Mouse (Mus musculus) kidney, adult 2 months (tissue): ENCODE results near the gene Gjb3. TPM values are rescaled to one million over a fixed set of nuclear protein-coding genes. Genes with fewer than 3 reads are reported as not detected.
A peak's percentile ranks its signal among the peaks of the same experiment; 100 is the strongest.

Experiments used
- DNase-seq: peaks from one replicate; pipeline ENCODE4 v3.0.0; 2021
- H3K27ac ChIP-seq: fragments of 200-500 bp; 2 replicates; pipeline ENCODE4 v1.5.1; 2012; ENCODE audit warnings: low read depth, low read length, control low read depth, inconsistent platforms; ENCODE audit not compliant: insufficient read depth
- H3K27me3 ChIP-seq: fragments of 200-500 bp; replicated peaks from 2 replicates; pipeline ENCODE4 v1.6.1; 2012; ENCODE audit warnings: mild to moderate bottlenecking, moderate library complexity, low read length, inconsistent platforms; ENCODE audit not compliant: control insufficient read depth, insufficient read depth
- H3K36me3 ChIP-seq: fragments of 200-500 bp; 2 replicates; pipeline ENCODE4 v1.6.1; 2012; ENCODE audit warnings: mild to moderate bottlenecking, moderate library complexity, low read length, inconsistent platforms; ENCODE audit not compliant: control insufficient read depth, insufficient read depth
- H3K4me1 ChIP-seq: fragments of 200-500 bp; 2 replicates; pipeline ENCODE4 v1.6.1; 2011; ENCODE audit warnings: low read length; ENCODE audit not compliant: control insufficient read depth, insufficient read depth
- H3K4me3 ChIP-seq: fragments of 200-500 bp; 2 replicates; pipeline ENCODE4 v1.5.1; 2011; ENCODE audit warnings: mild to moderate bottlenecking, low read depth, low read length, control low read depth; ENCODE audit not compliant: insufficient read depth
- CTCF ChIP-seq: fragments of 200-500 bp; conservative IDR thresholded peaks from 2 replicates; pipeline ENCODE4 v1.5.1; 2011; ENCODE audit warnings: low read depth, mild to moderate bottlenecking, control low read depth, low read length, moderate library complexity, mixed read lengths; ENCODE audit not compliant: insufficient read depth, insufficient read length
- POLR2A ChIP-seq: fragments of 200-500 bp; IDR thresholded peaks from one replicate; pipeline ENCODE4 v1.6.1; 2011; ENCODE audit warnings: low read depth, low read length, control low read depth
- WGBS: fragments of 180-500 bp; shearing (Covaris S2); methylation state at CpG from one replicate; pipeline ENCODE4 v1.1.7; 2018; 5-methylcytosine and 5-hydroxymethylcytosine counted together
- polyA plus RNA-seq: library from polyadenylated mRNA; depleted of rRNA; stranded (reverse); fragments of >200 nt; gene quantifications from 2 replicates; pipeline ENCODE4 v1.2.3, GENCODE M21; 2012

Gjb3 gene
- polyA plus RNA-seq, 1 experiment = 0.44 TPM

DNA sequence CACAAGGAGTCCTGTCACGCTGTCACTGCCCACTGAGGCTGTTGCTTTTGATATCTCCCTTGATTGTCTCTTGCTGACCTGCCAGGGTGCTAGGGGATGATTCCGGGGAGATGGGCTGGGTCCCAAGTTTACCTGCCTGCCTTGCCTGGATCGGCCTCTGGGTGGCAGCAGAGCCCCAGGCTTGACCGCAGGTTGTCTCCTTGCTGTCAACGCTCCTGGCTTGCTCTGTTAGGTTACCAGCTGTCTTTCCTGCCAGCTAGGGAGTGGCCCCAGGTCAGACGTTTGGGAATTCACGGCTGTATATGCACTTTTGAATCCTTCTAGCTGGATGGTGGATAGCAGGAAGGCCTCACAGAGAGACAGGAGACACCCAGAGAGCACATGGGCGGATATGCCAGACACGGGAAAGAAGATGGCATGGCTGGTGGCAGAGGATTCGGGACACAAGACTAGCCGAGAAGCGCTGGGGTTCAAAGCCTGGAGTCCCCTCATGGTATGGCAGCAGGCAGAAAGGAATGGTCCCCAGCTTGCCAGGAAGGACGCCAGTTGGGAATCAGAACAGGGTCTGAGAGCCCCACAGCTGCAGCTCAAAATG lies 37.8 kb upstream of the Gjb3 start:
- H3K4me1 ChIP-seq = no peaks in the 10 kb centered on the region
- no peaks in the 10 kb centered on the region for H3K27me3 ChIP-seq
- no peak overlapping the region for H3K27ac ChIP-seq
- no peak overlapping the region for H3K4me3 ChIP-seq
- DNase-seq = peak; percentile 39
- no peaks in the 10 kb centered on the region for H3K36me3 ChIP-seq
- TF ChIP-seq POLR2A = no peak
- TF ChIP-seq CTCF = peak; percentile 96
- 31% methylated on average over 13 of the region's 13 CpGs for WGBS

DNA sequence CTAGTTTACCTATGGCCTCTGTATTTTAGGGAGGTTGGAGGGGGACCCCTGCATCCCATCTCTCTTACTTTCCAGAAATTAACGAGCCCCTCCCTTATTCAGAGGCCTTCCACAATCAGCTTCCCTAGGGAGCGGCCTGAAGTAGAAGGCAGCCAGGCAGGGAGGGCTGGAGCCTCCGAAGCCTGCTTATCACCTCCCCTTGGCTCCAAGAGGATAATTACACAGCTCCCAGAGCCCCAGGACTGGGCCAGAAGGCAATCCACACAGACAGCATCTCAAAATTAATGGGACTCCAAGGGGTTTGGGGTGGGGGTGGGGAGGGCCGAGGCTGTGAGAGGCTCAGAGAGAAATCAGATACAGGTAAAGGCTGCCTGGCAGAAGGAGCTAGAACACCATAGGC lies 35.2 kb upstream of the Gjb3 start:
- Histone ChIP-seq H3K4me3 (no peak overlapping the region), H3K27ac (no peak overlapping the region), H3K4me1 (no peaks in the 10 kb centered on the region), H3K36me3 (no peaks in the 10 kb centered on the region), H3K27me3 (no peaks in the 10 kb centered on the region)
- no peak for DNase-seq
- TF ChIP-seq CTCF (no peak), POLR2A (no peak)
- 27% methylated on average over 4 of the region's 4 CpGs for WGBS

DNA sequence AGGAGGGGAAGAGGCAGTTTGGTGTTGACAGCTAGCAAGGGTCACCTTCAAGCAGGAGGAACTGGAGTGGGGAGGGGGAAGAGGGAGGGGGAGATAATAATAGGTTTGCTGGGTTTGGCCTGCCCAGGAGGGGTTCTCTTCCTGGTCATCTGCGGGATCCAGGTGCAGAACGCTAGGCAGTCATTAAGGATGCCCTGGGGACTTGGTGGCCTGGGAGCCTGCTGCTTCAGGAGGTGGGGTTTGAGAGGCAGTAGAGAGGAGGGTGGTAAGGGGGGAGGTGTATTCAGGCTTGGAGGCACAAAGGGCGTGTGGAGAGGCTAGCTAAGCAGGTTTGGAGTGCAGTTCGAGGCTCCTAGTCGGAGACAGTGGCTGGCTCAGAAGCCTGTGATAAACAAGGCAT lies 34.8 kb upstream of the Gjb3 start:
- no peaks in the 10 kb centered on the region for H3K36me3 ChIP-seq

DNA sequence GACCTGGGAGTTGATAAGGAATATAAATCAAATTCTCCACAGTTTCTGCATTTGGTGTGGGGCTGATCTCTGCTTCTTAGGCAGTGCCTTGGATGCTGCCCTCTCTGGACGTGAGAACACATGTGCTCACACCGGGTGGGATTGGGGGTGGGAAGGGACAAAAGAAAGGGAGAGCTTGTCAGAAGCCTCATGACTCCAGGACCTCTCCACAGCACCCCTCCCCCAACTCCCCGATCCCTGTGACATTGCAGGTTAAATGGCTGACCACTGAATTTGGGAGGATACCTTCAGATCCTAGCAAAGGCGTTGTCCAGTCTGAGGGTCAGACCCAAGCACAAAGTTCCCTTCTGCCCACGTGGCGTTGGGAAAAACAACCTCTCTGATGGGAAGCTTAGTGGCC lies 33.8 kb upstream of the Gjb3 start:
- Histone ChIP-seq H3K27me3 (no peaks in the 10 kb centered on the region), H3K4me1 (no peaks in the 10 kb centered on the region), H3K36me3 (no peaks in the 10 kb centered on the region), H3K4me3 (no peak overlapping the region), H3K27ac (no peak overlapping the region)
- no peak for DNase-seq
- 56% methylated on average over 6 of the region's 6 CpGs for WGBS
- no peak for TF ChIP-seq POLR2A

More for the DNA sequence above, 34.8 kb upstream of the Gjb3 start:
- no peaks in the 10 kb centered on the region for H3K4me1 ChIP-seq
- TF ChIP-seq POLR2A (no peak), CTCF (no peak)
- no peaks in the 10 kb centered on the region for H3K27me3 ChIP-seq
- 28% methylated on average over 5 of the region's 5 CpGs for WGBS
- H3K27ac ChIP-seq = no peak overlapping the region
- no peak overlapping the region for H3K4me3 ChIP-seq
- no peak for DNase-seq

DNA sequence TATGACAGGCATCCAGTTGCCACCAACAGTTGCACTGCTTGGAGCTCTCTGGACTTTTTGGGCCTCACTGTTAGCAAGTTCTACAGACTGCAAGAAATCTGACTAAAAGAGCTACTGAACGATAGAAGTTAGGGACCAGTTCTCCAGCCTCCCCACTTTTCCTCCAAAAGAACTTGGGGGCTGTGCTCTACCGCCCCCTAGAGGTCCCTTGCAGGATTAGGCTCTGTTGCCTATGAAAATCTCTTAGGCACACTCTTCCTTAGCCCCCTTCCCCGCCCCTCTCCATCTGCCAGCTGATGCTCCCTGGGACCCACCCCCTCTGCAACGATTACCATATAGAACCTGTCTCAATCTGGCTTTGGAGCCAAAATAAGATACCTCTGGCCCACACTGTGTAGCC lies 32.7 kb upstream of the Gjb3 start:
- DNase-seq = no peak
- no peak for TF ChIP-seq POLR2A
- TF ChIP-seq CTCF = no peak; the same call in 1 of the 2 replicates
- no peak overlapping the region for H3K4me3 ChIP-seq
- WGBS = 61% methylated on average over 4 of the region's 4 CpGs
- no peaks in the 10 kb centered on the region for H3K27me3 ChIP-seq
- H3K27ac ChIP-seq = no peak overlapping the region
- no peaks in the 10 kb centered on the region for H3K36me3 ChIP-seq
- H3K4me1 ChIP-seq = no peaks in the 10 kb centered on the region

DNA sequence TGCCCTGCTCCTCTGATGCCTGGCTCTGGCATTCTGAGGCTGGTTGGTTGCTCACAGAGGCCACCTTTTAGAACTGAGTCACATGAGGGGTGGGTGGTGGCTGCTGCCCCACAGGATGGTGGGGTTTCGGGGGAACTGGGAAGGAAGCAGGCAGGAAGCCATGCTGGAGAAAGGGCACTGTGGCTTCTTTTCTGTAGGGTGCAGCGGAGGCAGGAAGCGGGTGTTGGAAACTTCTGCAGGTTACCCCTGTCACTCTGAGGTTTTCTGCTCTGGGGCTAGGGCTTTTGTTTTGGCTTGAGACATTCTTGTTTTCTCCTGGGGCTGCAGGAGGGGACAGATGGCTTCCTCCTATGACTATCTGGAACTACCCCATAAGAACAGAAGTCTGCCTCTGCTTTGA lies 31.9 kb upstream of the Gjb3 start:
- 79% methylated on average over 3 of the region's 3 CpGs for WGBS
- no peaks in the 10 kb centered on the region for H3K27me3 ChIP-seq
- TF ChIP-seq CTCF (no peak), POLR2A (no peak)
- no peak overlapping the region for H3K27ac ChIP-seq
- no peak for DNase-seq
- H3K4me1 ChIP-seq = no peaks in the 10 kb centered on the region
- no peak overlapping the region for H3K4me3 ChIP-seq
- H3K36me3 ChIP-seq = no peaks in the 10 kb centered on the region

GRCm38 (mm10) chr4:127358018-127358417 lies 27.4 kb upstream of the Gjb3 start, which contains the start of gene Gjb5:
TSS of gene Gjb5 (minus strand) at chr4:127358181.
- WGBS = 26% methylated on average over 5 of the region's 5 CpGs
- Histone ChIP-seq H3K27ac (no peak within 1 kb of the TSS), H3K4me3 (no peak within 1 kb of the TSS)

More at GRCm38 (mm10) chr4:127358018-127358417, 27.4 kb upstream of the Gjb3 start, which contains the start of gene Gjb5:
- no peaks in the 10 kb centered on the region for H3K36me3 ChIP-seq
- TF ChIP-seq POLR2A = no peak
- no peak for TF ChIP-seq CTCF
- no peak for DNase-seq
- no peaks in the 10 kb centered on the region for H3K27me3 ChIP-seq
- no peaks in the 10 kb centered on the region for H3K4me1 ChIP-seq
